Mouse (Mus musculus): ENCODE measurements around the gene Gm14214. TPM values are rescaled to one million over a fixed set of nuclear protein-coding genes. Genes with fewer than 3 reads are reported as not detected.

Gm14214 gene
- total RNA-seq (2017) = not detected in 3 replicates

DNA sequence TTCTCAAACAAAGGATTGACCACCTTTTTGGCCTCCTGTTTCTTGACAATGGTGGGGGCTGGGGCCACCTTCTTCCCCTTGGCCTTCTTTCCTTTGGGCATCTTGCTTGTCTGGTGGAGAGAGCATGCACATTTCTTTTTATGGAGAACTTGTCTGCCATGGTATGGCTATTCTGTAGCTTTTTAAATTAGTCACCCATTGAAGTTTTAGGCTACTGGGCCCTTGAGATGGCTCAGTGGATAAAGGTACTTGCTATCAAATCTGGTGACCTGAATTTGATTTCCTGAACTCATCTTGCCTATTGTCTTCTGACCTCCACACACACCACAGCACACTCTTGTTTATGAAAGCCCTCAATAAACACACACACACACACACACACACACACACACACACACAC lies at the start of gene Gm14214:
TSS of gene Gm14214 (minus strand) at position 101 of the 400 bp plus-strand sequence.
- ATAC-seq (replicated peaks; ENCODE audit: insufficient number of reproducible peaks, low FRiP score, low TSS enrichment, poor library complexity, severe bottlenecking) = no peak

DNA sequence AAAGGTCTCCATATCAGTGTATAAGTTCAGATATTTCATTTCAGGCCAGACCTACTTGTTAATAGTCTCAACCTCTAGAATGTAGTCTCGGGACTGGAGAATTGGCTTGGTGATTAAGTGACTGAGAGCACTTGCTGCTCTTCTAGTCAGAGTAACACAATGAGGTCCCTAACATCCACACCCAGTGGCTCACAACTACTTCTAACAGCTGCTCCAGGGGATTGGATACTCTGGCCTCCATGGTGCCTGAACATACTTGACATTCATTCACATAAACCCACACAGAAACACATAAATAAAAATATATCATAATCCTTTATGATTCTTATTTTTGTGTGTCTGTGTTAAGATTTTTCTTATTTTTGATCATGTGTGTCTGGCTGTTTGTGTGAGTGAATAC lies 48.8 kb upstream of the Gm14214 start:
- ATAC-seq (replicated peaks; ENCODE audit: insufficient number of reproducible peaks, low FRiP score, low TSS enrichment, poor library complexity, severe bottlenecking) = no peak

DNA sequence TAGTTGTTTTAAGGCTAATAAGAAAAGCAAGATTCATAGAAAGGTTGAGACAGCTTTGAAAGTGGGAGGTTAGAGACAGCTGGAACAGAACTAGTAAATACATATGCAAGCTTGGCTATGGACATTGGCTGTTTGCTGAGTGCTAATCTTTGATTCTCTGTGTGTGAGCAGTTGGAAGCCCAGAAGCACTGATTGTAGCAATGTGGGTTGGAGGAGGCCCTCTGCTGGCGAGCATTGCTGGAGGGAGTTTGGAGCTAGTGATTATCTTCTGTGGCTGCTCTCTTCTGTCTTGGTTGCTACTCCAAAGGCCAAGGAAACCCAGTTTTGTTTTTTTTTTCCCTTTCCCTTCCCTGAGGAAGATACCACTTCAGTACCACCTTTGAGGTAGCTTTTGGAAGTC lies 48.0 kb upstream of the Gm14214 start:
- no peak for ATAC-seq (replicated peaks; ENCODE audit: insufficient number of reproducible peaks, low FRiP score, low TSS enrichment, poor library complexity, severe bottlenecking)

GRCm38 (mm10) chr2:154817089-154817488 lies 47.3 kb upstream of the Gm14214 start:
- 0 out of 2 replicates have a peak, but pooled peaks have one; percentile 25 for ATAC-seq (replicated peaks; ENCODE audit: insufficient number of reproducible peaks, low FRiP score, low TSS enrichment, poor library complexity, severe bottlenecking)

GRCm38 (mm10) chr2:154813426-154813825 lies 43.6 kb upstream of the Gm14214 start:
- ATAC-seq (replicated peaks; ENCODE audit: insufficient number of reproducible peaks, low FRiP score, low TSS enrichment, poor library complexity, severe bottlenecking) = no peak

GRCm38 (mm10) chr2:154810821-154811220 lies 41.0 kb upstream of the Gm14214 start:
- ATAC-seq (replicated peaks; ENCODE audit: insufficient number of reproducible peaks, low FRiP score, low TSS enrichment, poor library complexity, severe bottlenecking) = no peak

GRCm38 (mm10) chr2:154809107-154809762 lies 39.4 kb upstream of the Gm14214 start:
- no peak for ATAC-seq (replicated peaks; ENCODE audit: insufficient number of reproducible peaks, low FRiP score, low TSS enrichment, poor library complexity, severe bottlenecking)

GRCm38 (mm10) chr2:154807689-154808088 lies 37.9 kb upstream of the Gm14214 start:
- no peak for ATAC-seq (replicated peaks; ENCODE audit: insufficient number of reproducible peaks, low FRiP score, low TSS enrichment, poor library complexity, severe bottlenecking)

DNA sequence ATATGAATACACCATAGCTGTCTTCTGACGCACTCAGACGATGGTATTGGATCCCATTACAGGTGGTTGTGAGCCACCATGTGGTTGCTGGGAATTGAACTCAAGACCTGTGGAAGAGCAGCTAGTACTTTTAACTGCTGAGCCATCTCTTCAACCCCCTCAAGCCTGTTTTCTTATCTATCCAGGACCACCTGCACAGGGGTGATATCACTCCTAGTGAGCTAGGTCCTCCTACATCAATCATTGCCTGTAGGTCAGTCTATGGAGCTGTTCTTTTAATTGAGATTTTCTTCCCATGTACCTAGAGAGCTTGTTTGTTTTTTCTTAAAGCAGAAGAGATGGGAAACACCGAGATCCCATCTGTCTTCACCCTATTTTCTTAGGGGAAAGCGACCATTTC lies 34.0 kb upstream of the Gm14214 start:
- no peak for ATAC-seq (replicated peaks; ENCODE audit: insufficient number of reproducible peaks, low FRiP score, low TSS enrichment, poor library complexity, severe bottlenecking)

DNA sequence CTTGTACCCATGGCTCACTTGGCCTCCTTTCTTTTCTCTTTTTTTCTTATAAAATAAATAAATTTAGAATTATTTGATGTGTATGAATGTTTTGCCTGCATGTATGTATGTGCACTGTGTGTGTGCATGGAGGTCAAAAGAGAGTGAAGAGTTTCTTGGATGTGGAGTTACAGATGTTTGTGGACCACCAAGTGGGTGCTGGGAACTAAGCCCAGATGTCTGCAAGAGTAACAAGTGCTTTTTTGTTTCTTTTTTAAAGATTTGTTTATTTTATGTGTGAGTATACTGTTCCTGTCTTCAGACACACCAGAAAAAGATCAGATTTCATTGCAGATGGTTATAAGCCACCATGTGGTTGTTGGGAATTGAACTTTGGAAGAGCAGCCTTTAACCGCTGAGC lies 33.5 kb upstream of the Gm14214 start:
- ATAC-seq (replicated peaks; ENCODE audit: insufficient number of reproducible peaks, low FRiP score, low TSS enrichment, poor library complexity, severe bottlenecking) = no peak

GRCm38 (mm10) chr2:154791661-154792642 lies 22.1 kb upstream of the Gm14214 start:
- ATAC-seq (replicated peaks; ENCODE audit: insufficient number of reproducible peaks, low FRiP score, low TSS enrichment, poor library complexity, severe bottlenecking) = 0 out of 2 replicates have a peak, but pooled peaks have one; percentile 16

DNA sequence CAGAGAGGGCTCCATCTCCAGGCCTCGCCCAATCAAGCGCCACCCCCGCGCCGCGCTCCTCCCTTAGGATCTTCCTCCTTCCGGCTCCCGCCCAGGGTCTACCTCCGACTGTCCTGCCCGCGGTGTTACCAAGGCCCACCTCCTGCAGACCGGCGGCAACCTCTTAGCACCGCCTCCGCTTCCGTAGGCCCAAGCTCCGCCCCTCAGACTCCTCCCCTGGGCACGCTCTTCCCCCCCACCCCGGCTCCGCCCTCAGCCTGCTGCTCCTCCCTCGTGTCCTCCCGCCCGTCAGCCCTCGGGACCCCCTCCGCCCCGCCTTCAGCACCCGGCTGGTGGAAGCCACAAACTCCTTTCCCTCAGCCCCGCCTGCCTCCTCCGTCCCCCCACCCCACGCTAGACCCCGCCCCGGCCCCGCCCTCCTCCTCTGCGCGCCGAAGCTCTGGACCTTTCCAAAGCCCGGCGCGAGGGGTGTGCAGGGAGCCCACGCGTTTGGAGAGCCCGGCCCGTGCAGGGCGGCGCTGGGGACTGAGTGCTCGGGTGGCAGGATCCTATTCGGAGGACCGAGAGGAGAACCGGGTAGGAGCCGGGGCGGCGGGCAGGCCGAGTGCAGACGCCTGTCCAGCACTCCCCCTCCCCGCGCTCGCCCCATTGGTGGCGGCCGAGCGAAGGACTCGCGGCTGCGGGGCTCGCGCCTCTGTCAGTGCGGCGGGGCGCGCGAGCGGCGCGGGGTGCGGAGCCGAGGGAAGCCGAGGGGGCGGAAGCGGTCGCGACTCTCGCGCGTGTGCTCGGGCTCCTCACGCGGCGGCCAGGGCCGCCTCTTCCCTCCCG lies 21.0 kb upstream of the Gm14214 start, which contains the start of the genes Raly and a:
TSS of gene Raly (plus strand) at position 441 of the 828 bp plus-strand sequence.
TSS of gene a (plus strand) at position 747 of the 828 bp plus-strand sequence.
- ATAC-seq (replicated peaks; ENCODE audit: insufficient number of reproducible peaks, low FRiP score, low TSS enrichment, poor library complexity, severe bottlenecking) = peak; percentile 93

DNA sequence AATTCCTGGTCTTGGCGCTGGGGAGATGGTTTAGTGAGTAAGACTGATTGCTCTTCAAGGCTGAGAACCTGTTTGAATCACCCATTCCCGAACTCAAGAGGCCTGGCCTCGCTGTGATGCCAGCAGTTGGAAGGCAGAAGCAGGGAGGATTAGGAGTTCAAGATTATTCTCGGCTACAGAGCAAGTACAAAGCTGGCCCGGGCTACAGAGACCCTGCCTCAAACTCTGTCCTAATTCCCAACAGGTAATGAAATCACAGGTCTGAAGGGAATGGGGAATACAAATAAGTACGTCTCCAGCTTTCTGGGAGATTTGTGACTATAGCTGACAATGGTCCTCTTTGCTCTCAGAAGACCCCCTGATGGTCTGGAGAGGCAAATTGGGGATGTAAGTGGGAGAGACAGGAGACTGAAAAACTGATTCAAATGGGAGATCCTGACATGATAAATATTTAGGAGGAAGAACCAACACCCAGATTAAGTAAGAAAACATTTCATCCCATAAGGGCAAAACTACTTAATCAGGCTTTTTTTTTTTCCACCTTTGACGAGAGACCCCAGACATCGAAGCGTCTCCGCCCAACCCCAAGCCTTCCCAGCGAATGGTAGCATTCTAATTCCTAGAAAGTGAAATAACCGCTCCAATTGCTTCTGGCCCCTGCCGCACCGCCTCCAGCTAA lies 20.3 kb upstream of the Gm14214 start:
- no peak for ATAC-seq (replicated peaks; ENCODE audit: insufficient number of reproducible peaks, low FRiP score, low TSS enrichment, poor library complexity, severe bottlenecking)

GRCm38 (mm10) chr2:154789381-154789780 lies 19.6 kb upstream of the Gm14214 start:
- no peak for ATAC-seq (replicated peaks; ENCODE audit: insufficient number of reproducible peaks, low FRiP score, low TSS enrichment, poor library complexity, severe bottlenecking)

DNA sequence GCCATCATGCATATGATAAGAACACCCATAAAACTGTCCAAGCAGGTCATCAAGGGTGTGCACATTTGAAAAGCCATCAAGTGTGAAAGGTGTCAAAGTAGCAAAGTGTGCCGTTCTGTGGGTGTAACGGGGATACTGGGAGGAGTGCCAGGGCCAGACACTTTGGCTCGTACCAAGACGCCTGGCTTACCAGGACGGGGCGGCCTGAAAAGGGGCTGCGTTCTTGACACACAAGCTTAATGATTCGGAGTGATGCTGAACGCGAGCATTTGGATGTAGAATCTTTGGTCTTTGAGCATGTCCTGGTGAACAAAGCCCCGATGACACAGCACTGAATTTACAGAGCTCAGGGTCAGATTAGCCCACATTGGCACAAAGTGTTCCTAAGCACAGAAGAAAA lies 16.9 kb upstream of the Gm14214 start:
- ATAC-seq (replicated peaks; ENCODE audit: insufficient number of reproducible peaks, low FRiP score, low TSS enrichment, poor library complexity, severe bottlenecking) = no peak

GRCm38 (mm10) chr2:154786187-154786586 lies 16.4 kb upstream of the Gm14214 start:
- no peak for ATAC-seq (replicated peaks; ENCODE audit: insufficient number of reproducible peaks, low FRiP score, low TSS enrichment, poor library complexity, severe bottlenecking)

- ATAC-seq (replicated peaks; ENCODE audit: insufficient number of reproducible peaks, low FRiP score, low TSS enrichment, poor library complexity, severe bottlenecking) = no peak
Observed at GRCm38 (mm10) chr2:154785284-154785683, 15.5 kb upstream of the Gm14214 start.

Data from monocyte, adult 5-6 weeks (primary cell).